Mouse (Mus musculus): ENCODE results near the gene Mllt10. TPM values are rescaled to one million over a fixed set of nuclear protein-coding genes. Genes with fewer than 3 reads are reported as not detected.

Gene Mllt10
- polyA plus RNA-seq, 1 experiment from 2014 or later: 61.9 TPM

GRCm38 (mm10) chr2:18057336-18058145, 2.5 kb downstream of the Mllt10 start:
- Histone ChIP-seq H3K4me3 (peak overlapping the region; percentile 79), H3K4me1 (peaks cover 42% of the 10 kb centered on the region), H3K27ac (replicated peaks) (peak overlapping the region; percentile 98), H3K9me3 (no peaks in the 10 kb centered on the region), H3K9ac (replicated peaks) (peak overlapping the region; percentile 65), H3K27me3 (no peaks in the 10 kb centered on the region), H3K36me3 (no peaks in the 10 kb centered on the region), H3K4me2 (replicated peaks) (peak overlapping the region; percentile 80)
- under 1% methylated on average over 48 of the region's 48 CpGs for WGBS
- ATAC-seq (replicated peaks): no peak

GRCm38 (mm10) chr2:18058146-18058708, 3.2 kb downstream of the Mllt10 start:
- Histone ChIP-seq H3K4me2 (replicated peaks) (peak overlapping the region; percentile 80), H3K36me3 (no peaks in the 10 kb centered on the region), H3K9ac (replicated peaks) (peak overlapping the region; percentile 65), H3K9me3 (no peaks in the 10 kb centered on the region), H3K4me3 (peak overlapping the region; percentile 79), H3K4me1 (peaks cover 41% of the 10 kb centered on the region), H3K27me3 (no peaks in the 10 kb centered on the region), H3K27ac (replicated peaks) (peak overlapping the region; percentile 98)
- 8% methylated on average over 9 of the region's 9 CpGs for WGBS
- no peak for ATAC-seq (replicated peaks)

- Histone ChIP-seq H3K9ac (replicated peaks) (no peak overlapping the region), H3K4me1 (peaks cover 35% of the 10 kb centered on the region), H3K4me3 (no peak overlapping the region), H3K27me3 (no peaks in the 10 kb centered on the region), H3K36me3 (no peaks in the 10 kb centered on the region), H3K27ac (replicated peaks) (no peak overlapping the region), H3K9me3 (no peaks in the 10 kb centered on the region), H3K4me2 (replicated peaks) (peak overlapping the region; percentile 80; the same call in 1 of the 2 replicates)
- no peak for ATAC-seq (replicated peaks)
- 29% methylated on average over 2 of the region's 2 CpGs for WGBS
Measured at GRCm38 (mm10) chr2:18059063-18059462, 4.0 kb downstream of the Mllt10 start.

- no peak for ATAC-seq (replicated peaks)
- no peak overlapping the region for H3K27ac ChIP-seq (replicated peaks)
- H3K4me3 ChIP-seq: no peak overlapping the region
- peaks cover 27% of the 10 kb centered on the region for H3K4me1 ChIP-seq
- H3K9ac ChIP-seq (replicated peaks): no peak overlapping the region
- no peaks in the 10 kb centered on the region for H3K27me3 ChIP-seq
- no peaks in the 10 kb centered on the region for H3K9me3 ChIP-seq
- no peak overlapping the region for H3K4me2 ChIP-seq (replicated peaks)
- 81% methylated on average over 1 of the region's 1 CpGs for WGBS
- no peaks in the 10 kb centered on the region for H3K36me3 ChIP-seq
Measured at GRCm38 (mm10) chr2:18059891-18060290, 4.9 kb downstream of the Mllt10 start.

- H3K27ac ChIP-seq (replicated peaks): no peak overlapping the region
- no peak for ATAC-seq (replicated peaks)
- H3K9me3 ChIP-seq: no peaks in the 10 kb centered on the region
- 77% methylated on average over 1 of the region's 1 CpGs for WGBS
- H3K27me3 ChIP-seq: no peaks in the 10 kb centered on the region
- no peaks in the 10 kb centered on the region for H3K36me3 ChIP-seq
- no peak overlapping the region for H3K4me3 ChIP-seq
- H3K9ac ChIP-seq (replicated peaks): no peak overlapping the region
- no peak overlapping the region for H3K4me2 ChIP-seq (replicated peaks)
- H3K4me1 ChIP-seq: peaks cover 22% of the 10 kb centered on the region
Measured at GRCm38 (mm10) chr2:18060396-18060795, 5.4 kb downstream of the Mllt10 start.

- Histone ChIP-seq H3K4me3 (peak overlapping the region; percentile 90), H3K36me3 (peaks cover 6% of the 10 kb centered on the region; the same call in 1 of the 2 replicates), H3K9me3 (no peaks in the 10 kb centered on the region), H3K27ac (replicated peaks) (peak overlapping the region; percentile 99), H3K4me2 (replicated peaks) (peak overlapping the region; percentile 69), H3K9ac (replicated peaks) (peak overlapping the region; percentile 95), H3K4me1 (peaks cover 20% of the 10 kb centered on the region), H3K27me3 (no peaks in the 10 kb centered on the region)
- WGBS: 0% methylated on average over 18 of the region's 18 CpGs
- ATAC-seq (replicated peaks): peak; percentile 73
Measured at GRCm38 (mm10) chr2:18063763-18064251, 8.8 kb downstream of the Mllt10 start.

GRCm38 (mm10) chr2:18064356-18064858, 9.4 kb downstream of the Mllt10 start:
- Histone ChIP-seq H3K27me3 (no peaks in the 10 kb centered on the region), H3K36me3 (peaks cover 6% of the 10 kb centered on the region; the same call in 1 of the 2 replicates), H3K4me2 (replicated peaks) (peak overlapping the region; percentile 69), H3K4me1 (peaks cover 15% of the 10 kb centered on the region), H3K27ac (replicated peaks) (peak overlapping the region; percentile 99), H3K9ac (replicated peaks) (peak overlapping the region; percentile 95), H3K4me3 (peak overlapping the region; percentile 90), H3K9me3 (no peaks in the 10 kb centered on the region)
- WGBS: 3% methylated on average over 21 of the region's 58 CpGs
- peak; percentile 98 for ATAC-seq (replicated peaks)

GRCm38 (mm10) chr2:18064941-18065707, 10.1 kb downstream of the Mllt10 start:
- H3K4me1 ChIP-seq: peaks cover 15% of the 10 kb centered on the region
- H3K9me3 ChIP-seq: no peaks in the 10 kb centered on the region
- ATAC-seq (replicated peaks): peak; percentile 30

GRCm38 (mm10) chr2:18065708-18066030, 10.6 kb downstream of the Mllt10 start:
- H3K4me1 ChIP-seq: peaks cover 15% of the 10 kb centered on the region
- H3K4me3 ChIP-seq: peak overlapping the region; percentile 90
- peak overlapping the region; percentile 84 for H3K4me2 ChIP-seq (replicated peaks)
- H3K9me3 ChIP-seq: no peaks in the 10 kb centered on the region
- H3K27ac ChIP-seq (replicated peaks): peak overlapping the region; percentile 99
- H3K27me3 ChIP-seq: no peaks in the 10 kb centered on the region
- WGBS: 2% methylated on average over 6 of the region's 6 CpGs
- peak overlapping the region; percentile 95 for H3K9ac ChIP-seq (replicated peaks)
- no peak for ATAC-seq (replicated peaks)
- H3K36me3 ChIP-seq: peaks cover 6% of the 10 kb centered on the region; the same call in 1 of the 2 replicates

More at GRCm38 (mm10) chr2:18064941-18065707, 10.1 kb downstream of the Mllt10 start:
- peak overlapping the region; percentile 84 for H3K4me2 ChIP-seq (replicated peaks)
- H3K36me3 ChIP-seq: peaks cover 6% of the 10 kb centered on the region; the same call in 1 of the 2 replicates
- WGBS: under 1% methylated on average over 45 of the region's 85 CpGs
- H3K4me3 ChIP-seq: peak overlapping the region; percentile 90
- H3K27ac ChIP-seq (replicated peaks): peak overlapping the region; percentile 99
- H3K27me3 ChIP-seq: no peaks in the 10 kb centered on the region
- H3K9ac ChIP-seq (replicated peaks): peak overlapping the region; percentile 95

GRCm38 (mm10) chr2:18066436-18066835, 11.4 kb downstream of the Mllt10 start:
- Histone ChIP-seq H3K4me2 (replicated peaks) (peak overlapping the region; percentile 84; the same call in 1 of the 2 replicates), H3K4me3 (peak overlapping the region; percentile 90; the same call in 1 of the 2 replicates)

GRCm38 (mm10) chr2:18068071-18068796, 13.2 kb downstream of the Mllt10 start:
- H3K4me1 ChIP-seq: peaks cover 15% of the 10 kb centered on the region
- H3K36me3 ChIP-seq: peaks cover 12% of the 10 kb centered on the region; the same call in 1 of the 2 replicates
- no peak overlapping the region for H3K9ac ChIP-seq (replicated peaks)
- H3K9me3 ChIP-seq: no peaks in the 10 kb centered on the region
- H3K27ac ChIP-seq (replicated peaks): no peak overlapping the region
- no peaks in the 10 kb centered on the region for H3K27me3 ChIP-seq
- H3K4me2 ChIP-seq (replicated peaks): no peak overlapping the region
- 86% methylated on average over 4 of the region's 4 CpGs for WGBS
- ATAC-seq (replicated peaks): no peak
- no peak overlapping the region for H3K4me3 ChIP-seq

More at GRCm38 (mm10) chr2:18066436-18066835, 11.4 kb downstream of the Mllt10 start:
- H3K27me3 ChIP-seq: no peaks in the 10 kb centered on the region
- no peaks in the 10 kb centered on the region for H3K9me3 ChIP-seq
- 0 out of 2 replicates have a peak overlapping the region, but pooled peaks have one; percentile 22 for H3K9ac ChIP-seq (replicated peaks)
- no peak for ATAC-seq (replicated peaks)
- peak overlapping the region; percentile 99; the same call in 1 of the 2 replicates for H3K27ac ChIP-seq (replicated peaks)
- peaks cover 15% of the 10 kb centered on the region for H3K4me1 ChIP-seq
- H3K36me3 ChIP-seq: peaks cover 6% of the 10 kb centered on the region; the same call in 1 of the 2 replicates
